Mouse (Mus musculus): ENCODE measurements around the gene Dars. TPM values are rescaled to one million over a fixed set of nuclear protein-coding genes. Genes with fewer than 3 reads are reported as not detected.
"Not testable (repeated sequence)": the region's sequence is repeated elsewhere in the genome, so short reads cannot be mapped to it uniquely, and the experiment has no call there.

Dars gene
- polyA plus RNA-seq, 1 experiment from 2014 or later, result 85.7 TPM

- Histone ChIP-seq H3K9me3 (ENCODE audit: control insufficient read depth, low read length) (no peaks in the 10 kb centered on the region), H3K27ac (replicated peaks) (no peak overlapping the region), H3K4me2 (replicated peaks; ENCODE audit: low read depth) (no peak overlapping the region), H3K27me3 (ENCODE audit: control insufficient read depth, insufficient read depth, low read length) (no peaks in the 10 kb centered on the region), H3K4me3 (ENCODE audit: low read depth, low read length) (no peak overlapping the region), H3K36me3 (ENCODE audit: control insufficient read depth, insufficient read depth, low read length) (no peaks in the 10 kb centered on the region), H3K4me1 (replicated peaks; ENCODE audit: control insufficient read depth, insufficient read depth) (no peaks in the 10 kb centered on the region), H3K9ac (ENCODE audit: low read length) (no peak overlapping the region)
- no peak for TF ChIP-seq CTCF (IDR thresholded peaks at IDR 0.05; ENCODE audit: low read depth)
- TF ChIP-seq EP300 (optimal IDR thresholded peaks at IDR 0.05), result no peak
- no peak for ATAC-seq (ENCODE audit: low FRiP score, low TSS enrichment)
- WGBS, result 88% methylated on average over 2 of the region's 2 CpGs
- DNase-seq (ENCODE audit: low spot score), result no peak
These were observed 92.4 kb downstream of the Dars start for GRCm38 (mm10) chr1:128324776-128325175.

GRCm38 (mm10) chr1:128323026-128323643 lies 94.0 kb downstream of the Dars start:
- H3K4me2 ChIP-seq (replicated peaks; ENCODE audit: low read depth), result no peak overlapping the region
- H3K4me1 ChIP-seq (replicated peaks; ENCODE audit: control insufficient read depth, insufficient read depth), result no peaks in the 10 kb centered on the region
- ATAC-seq (ENCODE audit: low FRiP score, low TSS enrichment) (no peak), DNase-seq (ENCODE audit: low spot score) (no peak)
- H3K27ac ChIP-seq (replicated peaks), result no peak overlapping the region
- H3K9ac ChIP-seq (ENCODE audit: low read length), result no peak overlapping the region
- H3K4me3 ChIP-seq (ENCODE audit: low read depth, low read length), result no peak overlapping the region
- WGBS, result 83% methylated on average over 8 of the region's 8 CpGs
- H3K36me3 ChIP-seq (ENCODE audit: control insufficient read depth, insufficient read depth, low read length), result no peaks in the 10 kb centered on the region
- TF ChIP-seq EP300 (optimal IDR thresholded peaks at IDR 0.05) (no peak), CTCF (IDR thresholded peaks at IDR 0.05; ENCODE audit: low read depth) (no peak)
- H3K27me3 ChIP-seq (ENCODE audit: control insufficient read depth, insufficient read depth, low read length), result no peaks in the 10 kb centered on the region
- no peaks in the 10 kb centered on the region for H3K9me3 ChIP-seq (ENCODE audit: control insufficient read depth, low read length)

DNA sequence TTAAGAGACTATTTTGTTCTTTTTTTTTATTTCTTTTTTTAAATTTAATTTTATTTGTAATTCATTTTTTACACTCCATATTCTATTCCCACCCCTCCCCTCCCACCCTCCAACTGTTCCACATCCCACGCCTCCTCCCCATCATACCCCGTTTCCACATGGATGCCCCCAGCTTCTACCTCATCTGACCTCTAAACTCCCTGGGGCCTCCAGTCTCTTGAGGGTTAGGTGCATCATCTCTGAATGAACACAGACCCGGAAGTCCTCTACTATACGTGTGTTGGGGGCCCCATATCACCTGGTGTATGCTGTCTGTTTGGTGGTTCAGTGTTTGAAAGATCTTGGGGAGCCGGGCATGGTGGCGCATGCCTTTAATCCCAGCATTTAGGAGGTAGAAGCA lies 97.9 kb downstream of the Dars start:
- H3K9me3 ChIP-seq (ENCODE audit: control insufficient read depth, low read length); H3K27ac ChIP-seq (replicated peaks); ATAC-seq (ENCODE audit: low FRiP score, low TSS enrichment); H3K27me3 ChIP-seq (ENCODE audit: control insufficient read depth, insufficient read depth, low read length); H3K4me3 ChIP-seq (ENCODE audit: low read depth, low read length); DNase-seq (ENCODE audit: low spot score); H3K9ac ChIP-seq (ENCODE audit: low read length); H3K4me1 ChIP-seq (replicated peaks; ENCODE audit: control insufficient read depth, insufficient read depth); H3K4me2 ChIP-seq (replicated peaks; ENCODE audit: low read depth); H3K36me3 ChIP-seq (ENCODE audit: control insufficient read depth, insufficient read depth, low read length): not testable (repeated sequence)
- 86% methylated on average over 6 of the region's 6 CpGs for WGBS

DNA sequence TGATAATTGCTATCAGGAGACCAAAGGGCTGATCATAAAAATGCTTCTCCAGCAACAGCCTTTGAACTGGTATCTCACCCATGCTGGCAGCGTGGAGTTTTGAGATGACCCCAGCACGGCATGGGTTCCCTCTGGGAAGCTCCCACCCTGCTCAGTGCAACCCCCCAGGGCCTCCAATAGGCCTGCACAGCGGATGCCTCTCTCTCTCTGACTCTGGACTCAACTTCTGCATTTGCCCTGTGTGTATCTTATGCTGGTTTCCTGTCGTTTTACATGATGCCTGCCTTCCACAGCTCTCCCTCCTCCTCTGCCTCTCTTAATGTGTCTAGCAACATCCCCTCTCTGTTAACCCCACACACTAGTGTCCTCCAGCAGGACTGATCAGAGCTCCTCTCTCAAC lies 102.5 kb downstream of the Dars start:
- Histone ChIP-seq H3K27me3 (ENCODE audit: control insufficient read depth, insufficient read depth, low read length) (no peaks in the 10 kb centered on the region), H3K4me3 (ENCODE audit: low read depth, low read length) (no peak overlapping the region), H3K4me1 (replicated peaks; ENCODE audit: control insufficient read depth, insufficient read depth) (no peaks in the 10 kb centered on the region), H3K36me3 (ENCODE audit: control insufficient read depth, insufficient read depth, low read length) (no peaks in the 10 kb centered on the region), H3K27ac (replicated peaks) (no peak overlapping the region), H3K9me3 (ENCODE audit: control insufficient read depth, low read length) (no peaks in the 10 kb centered on the region), H3K4me2 (replicated peaks; ENCODE audit: low read depth) (no peak overlapping the region), H3K9ac (ENCODE audit: low read length) (no peak overlapping the region)
- WGBS, result 62% methylated on average over 4 of the region's 4 CpGs
- no peak for TF ChIP-seq CTCF (IDR thresholded peaks at IDR 0.05; ENCODE audit: low read depth)
- DNase-seq (ENCODE audit: low spot score) (no peak), ATAC-seq (ENCODE audit: low FRiP score, low TSS enrichment) (no peak)

Other genes starting within 250 kb of the Dars start
- 54.5 and 62.4 TPM in 2 replicates for gene Ubxn4, start 173.4 kb downstream of the Dars start, polyA plus RNA-seq (2015; fragmentation: Nextera tagmentation; extraction: Ambion mirVana)
- gene Lct, start 89.0 kb downstream of the Dars start, polyA plus RNA-seq (2015; fragmentation: Nextera tagmentation; extraction: Ambion mirVana), result 1.3 and 2.8 TPM in 2 replicates
- gene Mcm6, start 57.7 kb downstream of the Dars start, polyA plus RNA-seq (2015; fragmentation: Nextera tagmentation; extraction: Ambion mirVana), result 54.9 and 58.3 TPM in 2 replicates
- gene Cxcr4, start 174.9 kb upstream of the Dars start, polyA plus RNA-seq (2015; fragmentation: Nextera tagmentation; extraction: Ambion mirVana), result 1.6 and 2.0 TPM in 2 replicates

Measured in stomach, postnatal 0 days (tissue).